Mouse (Mus musculus): Measurements from ENCODE around the gene Ssh1. TPM values are rescaled to one million over a fixed set of nuclear protein-coding genes. Genes with fewer than 3 reads are reported as not detected.

Ssh1 gene
- polyA plus RNA-seq, 1 experiment from 2014 or later = 22.2 TPM

- Histone ChIP-seq H3K9me3 (ENCODE audit: control insufficient read depth, low read depth, low read length) (no peaks in the 10 kb centered on the region), H3K36me3 (ENCODE audit: control insufficient read depth, insufficient read depth, low read length) (peaks cover 6% of the 10 kb centered on the region; the same call in 1 of the 2 replicates), H3K27me3 (ENCODE audit: control insufficient read depth, insufficient read depth, low read length) (no peaks in the 10 kb centered on the region), H3K9ac (replicated peaks; ENCODE audit: low read depth, low read length) (no peak overlapping the region), H3K27ac (ENCODE audit: low read length) (no peak overlapping the region), H3K4me1 (ENCODE audit: control insufficient read depth, insufficient read depth, low read length) (peaks cover 29% of the 10 kb centered on the region), H3K4me3 (ENCODE audit: low read depth, low read length) (no peak overlapping the region), H3K4me2 (replicated peaks; ENCODE audit: low read depth, low read length) (no peak overlapping the region)
- 79% methylated on average over 20 of the region's 20 CpGs for WGBS
- no peak for ATAC-seq (ENCODE audit: insufficient number of reproducible peaks, insufficient read depth, low FRiP score, low read depth)
Measured at GRCm38 (mm10) chr5:113989437-113990024, 4.2 kb downstream of the Ssh1 start.

DNA sequence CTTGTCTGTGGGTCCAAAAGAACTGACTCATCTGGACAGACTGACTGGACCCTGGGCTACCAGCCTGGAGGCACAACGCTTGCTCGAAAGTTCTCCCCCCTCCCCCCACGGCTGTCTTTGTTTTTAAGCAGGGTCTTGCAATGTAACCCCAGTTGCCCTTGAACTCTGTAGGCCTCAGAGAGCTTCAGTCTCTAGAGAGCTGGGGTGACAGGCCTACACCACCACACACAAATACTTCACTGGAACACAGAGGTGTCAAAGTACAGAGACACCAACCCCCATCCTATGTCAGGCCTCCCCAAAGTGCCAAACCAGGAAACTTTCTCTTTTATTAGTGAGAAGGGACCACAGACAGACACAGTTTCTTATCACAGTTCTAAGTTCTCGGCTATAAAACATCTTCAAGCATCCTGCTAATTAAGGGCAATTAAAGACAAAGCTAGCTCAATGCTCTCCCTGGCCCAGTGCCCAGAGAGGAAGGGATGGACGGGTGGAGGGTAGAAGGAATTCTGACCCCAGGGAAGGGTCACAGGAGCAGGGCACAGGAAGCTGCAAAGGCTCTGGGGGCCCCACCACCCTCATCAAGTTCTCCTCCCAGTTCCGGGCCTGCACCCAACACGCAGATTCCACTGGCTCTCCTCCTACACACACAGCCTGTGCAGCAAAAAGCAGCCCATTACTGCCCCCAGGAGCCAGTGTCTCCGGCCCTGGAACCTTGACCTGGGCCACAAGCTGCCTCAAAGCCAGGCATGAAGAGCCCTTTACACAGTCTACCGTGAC, 7.3 kb downstream of the Ssh1 start:
- Histone ChIP-seq H3K4me2 (replicated peaks; ENCODE audit: low read depth, low read length) (no peak overlapping the region), H3K4me1 (ENCODE audit: control insufficient read depth, insufficient read depth, low read length) (peaks cover 19% of the 10 kb centered on the region), H3K36me3 (ENCODE audit: control insufficient read depth, insufficient read depth, low read length) (peaks cover 10% of the 10 kb centered on the region; the same call in 1 of the 2 replicates), H3K9ac (replicated peaks; ENCODE audit: low read depth, low read length) (no peak overlapping the region), H3K9me3 (ENCODE audit: control insufficient read depth, low read depth, low read length) (no peaks in the 10 kb centered on the region), H3K27ac (ENCODE audit: low read length) (no peak overlapping the region), H3K27me3 (ENCODE audit: control insufficient read depth, insufficient read depth, low read length) (no peaks in the 10 kb centered on the region), H3K4me3 (ENCODE audit: low read depth, low read length) (no peak overlapping the region)
- 42% methylated on average over 9 of the region's 9 CpGs for WGBS
- 0 out of 2 replicates have a peak, but pooled peaks have one; percentile 38 for ATAC-seq (ENCODE audit: insufficient number of reproducible peaks, insufficient read depth, low FRiP score, low read depth)

DNA sequence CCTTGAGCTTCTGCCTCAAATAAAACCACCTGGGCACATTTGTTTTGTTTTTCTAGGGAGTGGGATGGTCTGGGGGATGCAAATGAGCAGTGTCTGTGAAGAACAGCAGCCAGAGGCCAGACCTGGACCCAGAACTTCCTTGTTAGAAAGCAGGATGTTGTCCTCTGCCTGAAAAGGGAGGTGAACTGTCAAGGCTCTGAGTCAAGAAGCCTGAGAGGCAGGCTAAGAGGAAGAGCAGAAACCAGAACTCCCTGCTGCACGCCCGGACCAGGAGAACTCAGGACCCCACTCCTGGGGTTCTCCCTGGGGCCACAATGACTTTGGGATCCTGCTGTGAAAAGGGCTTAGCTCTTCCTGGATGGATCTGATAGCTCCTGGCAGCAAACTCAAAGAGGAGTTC, 8.0 kb downstream of the Ssh1 start:
- peaks cover 15% of the 10 kb centered on the region for H3K4me1 ChIP-seq (ENCODE audit: control insufficient read depth, insufficient read depth, low read length)
- H3K27me3 ChIP-seq (ENCODE audit: control insufficient read depth, insufficient read depth, low read length) = no peaks in the 10 kb centered on the region
- ATAC-seq (ENCODE audit: insufficient number of reproducible peaks, insufficient read depth, low FRiP score, low read depth) = no peak
- no peak overlapping the region for H3K4me3 ChIP-seq (ENCODE audit: low read depth, low read length)
- H3K4me2 ChIP-seq (replicated peaks; ENCODE audit: low read depth, low read length) = no peak overlapping the region
- H3K27ac ChIP-seq (ENCODE audit: low read length) = no peak overlapping the region
- H3K36me3 ChIP-seq (ENCODE audit: control insufficient read depth, insufficient read depth, low read length) = peaks cover 12% of the 10 kb centered on the region; the same call in 1 of the 2 replicates
- H3K9ac ChIP-seq (replicated peaks; ENCODE audit: low read depth, low read length) = no peak overlapping the region
- no peaks in the 10 kb centered on the region for H3K9me3 ChIP-seq (ENCODE audit: control insufficient read depth, low read depth, low read length)
- WGBS = 65% methylated on average over 2 of the region's 2 CpGs

- no peak overlapping the region for H3K4me3 ChIP-seq (ENCODE audit: low read depth, low read length)
- ATAC-seq (ENCODE audit: insufficient number of reproducible peaks, insufficient read depth, low FRiP score, low read depth) = peak; percentile 64; the same call in 1 of the 2 replicates
- peaks cover 15% of the 10 kb centered on the region for H3K4me1 ChIP-seq (ENCODE audit: control insufficient read depth, insufficient read depth, low read length)
- no peaks in the 10 kb centered on the region for H3K27me3 ChIP-seq (ENCODE audit: control insufficient read depth, insufficient read depth, low read length)
- no peak overlapping the region for H3K4me2 ChIP-seq (replicated peaks; ENCODE audit: low read depth, low read length)
- WGBS = 73% methylated on average over 13 of the region's 13 CpGs
- no peak overlapping the region for H3K27ac ChIP-seq (ENCODE audit: low read length)
- H3K9me3 ChIP-seq (ENCODE audit: control insufficient read depth, low read depth, low read length) = no peaks in the 10 kb centered on the region
- peaks cover 8% of the 10 kb centered on the region; the same call in 1 of the 2 replicates for H3K36me3 ChIP-seq (ENCODE audit: control insufficient read depth, insufficient read depth, low read length)
- no peak overlapping the region for H3K9ac ChIP-seq (replicated peaks; ENCODE audit: low read depth, low read length)
Measured at GRCm38 (mm10) chr5:113984025-113984740, 9.5 kb downstream of the Ssh1 start.

DNA sequence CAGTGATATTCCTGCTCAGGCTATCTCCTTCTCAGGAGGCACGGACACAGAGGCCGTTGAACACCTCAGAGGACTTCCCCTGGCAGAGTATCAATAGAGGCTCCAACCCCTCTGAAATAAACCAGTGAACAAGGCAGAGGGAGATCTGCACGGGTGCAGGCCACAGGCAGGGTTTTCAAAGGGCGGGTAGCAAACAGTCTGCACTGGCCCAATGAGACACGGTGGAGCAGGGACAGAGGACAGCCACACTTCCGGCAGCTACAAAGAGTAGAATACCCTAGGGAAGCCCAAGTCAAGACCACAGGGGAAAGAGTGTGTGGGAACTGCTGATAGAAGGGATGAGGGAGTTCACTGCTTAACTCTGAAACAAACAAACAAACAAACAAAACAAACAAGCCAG, 10.2 kb downstream of the Ssh1 start:
- Histone ChIP-seq H3K27ac (ENCODE audit: low read length) (no peak overlapping the region), H3K9me3 (ENCODE audit: control insufficient read depth, low read depth, low read length) (no peaks in the 10 kb centered on the region), H3K27me3 (ENCODE audit: control insufficient read depth, insufficient read depth, low read length) (no peaks in the 10 kb centered on the region), H3K4me3 (ENCODE audit: low read depth, low read length) (no peak overlapping the region), H3K9ac (replicated peaks; ENCODE audit: low read depth, low read length) (no peak overlapping the region), H3K36me3 (ENCODE audit: control insufficient read depth, insufficient read depth, low read length) (peaks cover 6% of the 10 kb centered on the region; the same call in 1 of the 2 replicates), H3K4me1 (ENCODE audit: control insufficient read depth, insufficient read depth, low read length) (peaks cover 15% of the 10 kb centered on the region), H3K4me2 (replicated peaks; ENCODE audit: low read depth, low read length) (no peak overlapping the region)
- no peak for ATAC-seq (ENCODE audit: insufficient number of reproducible peaks, insufficient read depth, low FRiP score, low read depth)
- 67% methylated on average over 6 of the region's 6 CpGs for WGBS

- Histone ChIP-seq H3K27me3 (ENCODE audit: control insufficient read depth, insufficient read depth, low read length) (no peaks in the 10 kb centered on the region), H3K4me3 (ENCODE audit: low read depth, low read length) (no peak overlapping the region), H3K9me3 (ENCODE audit: control insufficient read depth, low read depth, low read length) (no peaks in the 10 kb centered on the region), H3K27ac (ENCODE audit: low read length) (no peak overlapping the region), H3K4me1 (ENCODE audit: control insufficient read depth, insufficient read depth, low read length) (peaks cover 13% of the 10 kb centered on the region), H3K9ac (replicated peaks; ENCODE audit: low read depth, low read length) (no peak overlapping the region), H3K4me2 (replicated peaks; ENCODE audit: low read depth, low read length) (no peak overlapping the region), H3K36me3 (ENCODE audit: control insufficient read depth, insufficient read depth, low read length) (peaks cover 6% of the 10 kb centered on the region; the same call in 1 of the 2 replicates)
- ATAC-seq (ENCODE audit: insufficient number of reproducible peaks, insufficient read depth, low FRiP score, low read depth) = no peak
- 81% methylated on average over 8 of the region's 8 CpGs for WGBS
Measured at GRCm38 (mm10) chr5:113981843-113982242, 11.9 kb downstream of the Ssh1 start.

DNA sequence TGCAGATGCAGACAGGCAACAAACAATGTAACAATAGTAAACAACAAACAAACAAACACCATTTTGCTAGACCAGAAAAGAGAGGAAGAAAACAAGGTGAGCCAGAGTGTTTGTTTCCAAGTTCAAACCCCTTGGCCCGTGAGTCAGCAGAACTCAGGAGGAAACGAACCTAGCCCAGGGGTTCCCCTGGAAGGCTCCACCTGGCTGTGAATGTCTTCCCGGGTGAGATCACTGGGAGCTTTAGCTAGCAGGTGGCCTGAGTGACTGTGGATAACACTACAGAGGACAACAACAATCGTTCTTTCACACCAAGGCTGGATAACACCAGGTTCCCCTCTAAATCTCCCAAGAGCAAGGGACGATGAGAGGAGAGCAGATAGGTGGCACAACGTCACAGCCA, 12.5 kb downstream of the Ssh1 start:
- no peak overlapping the region for H3K27ac ChIP-seq (ENCODE audit: low read length)
- H3K4me2 ChIP-seq (replicated peaks; ENCODE audit: low read depth, low read length) = no peak overlapping the region
- no peak overlapping the region for H3K9ac ChIP-seq (replicated peaks; ENCODE audit: low read depth, low read length)
- H3K4me1 ChIP-seq (ENCODE audit: control insufficient read depth, insufficient read depth, low read length) = peaks cover 6% of the 10 kb centered on the region; the same call in 1 of the 2 replicates
- no peak for ATAC-seq (ENCODE audit: insufficient number of reproducible peaks, insufficient read depth, low FRiP score, low read depth)
- H3K27me3 ChIP-seq (ENCODE audit: control insufficient read depth, insufficient read depth, low read length) = no peaks in the 10 kb centered on the region
- WGBS = 79% methylated on average over 6 of the region's 6 CpGs
- no peak overlapping the region for H3K4me3 ChIP-seq (ENCODE audit: low read depth, low read length)
- peaks cover 6% of the 10 kb centered on the region; the same call in 1 of the 2 replicates for H3K36me3 ChIP-seq (ENCODE audit: control insufficient read depth, insufficient read depth, low read length)
- H3K9me3 ChIP-seq (ENCODE audit: control insufficient read depth, low read depth, low read length) = no peaks in the 10 kb centered on the region

DNA sequence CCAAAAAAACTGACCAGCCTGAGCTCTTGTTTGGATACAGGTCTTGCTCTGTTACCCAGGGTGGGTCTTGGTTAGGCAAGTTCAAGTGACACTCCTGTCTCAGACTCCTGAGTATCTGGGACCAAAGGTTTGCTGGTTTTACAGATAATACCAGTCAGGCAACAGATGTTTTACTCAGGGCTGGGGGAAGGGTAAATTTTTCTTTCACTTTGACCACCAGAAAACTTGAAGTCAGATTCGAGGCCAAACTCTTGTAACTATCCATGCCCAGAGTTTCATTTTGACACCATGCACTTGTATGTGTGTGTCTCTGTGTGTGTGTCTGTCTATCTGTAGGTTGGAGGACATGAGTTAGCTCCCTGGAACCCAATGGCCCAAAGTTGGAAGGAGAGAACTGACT, 13.2 kb downstream of the Ssh1 start:
- Histone ChIP-seq H3K4me3 (ENCODE audit: low read depth, low read length) (no peak overlapping the region), H3K4me2 (replicated peaks; ENCODE audit: low read depth, low read length) (no peak overlapping the region), H3K27me3 (ENCODE audit: control insufficient read depth, insufficient read depth, low read length) (no peaks in the 10 kb centered on the region), H3K9me3 (ENCODE audit: control insufficient read depth, low read depth, low read length) (no peaks in the 10 kb centered on the region), H3K27ac (ENCODE audit: low read length) (no peak overlapping the region), H3K4me1 (ENCODE audit: control insufficient read depth, insufficient read depth, low read length) (no peaks in the 10 kb centered on the region), H3K36me3 (ENCODE audit: control insufficient read depth, insufficient read depth, low read length) (peaks cover 6% of the 10 kb centered on the region; the same call in 1 of the 2 replicates), H3K9ac (replicated peaks; ENCODE audit: low read depth, low read length) (no peak overlapping the region)
- ATAC-seq (ENCODE audit: insufficient number of reproducible peaks, insufficient read depth, low FRiP score, low read depth) = no peak
- 70% methylated on average over 1 of the region's 1 CpGs for WGBS

All from stomach, embryonic 14.5 days (tissue).